Mouse (Mus musculus) ES-Bruce4 (cell line): ENCODE results near the gene Angptl4.

Experiments
- CTCF ChIP-seq: IDR thresholded peaks from one replicate; pipeline ENCODE4 v1.8.1; 2011; ENCODE audit warnings: low read depth, low read length
- EP300 ChIP-seq: IDR thresholded peaks from 2 replicates; pipeline ENCODE4 v1.6.1; 2011; ENCODE audit warnings: low read depth, low read length; ENCODE audit not compliant: insufficient read depth
- POLR2A ChIP-seq: IDR thresholded peaks from one replicate; pipeline ENCODE4 v1.8.1; 2011; ENCODE audit warnings: low read length; ENCODE audit not compliant: insufficient read depth

DNA sequence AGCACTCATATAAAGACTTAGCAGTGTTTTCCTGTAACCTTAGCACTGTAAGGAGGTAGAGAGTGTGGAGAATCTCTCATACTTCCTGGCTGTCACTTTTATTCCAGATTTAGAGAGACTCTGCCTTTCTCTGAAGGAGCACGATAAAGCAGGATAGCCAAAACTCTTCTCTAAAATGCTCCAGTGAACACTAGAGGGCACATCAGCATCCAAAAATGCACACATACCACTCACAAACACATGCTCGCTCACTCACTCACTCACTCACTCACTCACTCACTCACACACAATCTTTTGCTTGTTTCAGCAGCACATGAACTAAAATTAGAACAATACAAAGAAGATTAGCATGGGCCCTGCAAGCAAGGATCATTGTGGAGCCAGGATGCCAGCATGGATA lies 52.4 kb downstream of the Angptl4 start:
- TF ChIP-seq CTCF (no peak), POLR2A (no peak), EP300 (no peak)
